In the genomic region with DNA sequence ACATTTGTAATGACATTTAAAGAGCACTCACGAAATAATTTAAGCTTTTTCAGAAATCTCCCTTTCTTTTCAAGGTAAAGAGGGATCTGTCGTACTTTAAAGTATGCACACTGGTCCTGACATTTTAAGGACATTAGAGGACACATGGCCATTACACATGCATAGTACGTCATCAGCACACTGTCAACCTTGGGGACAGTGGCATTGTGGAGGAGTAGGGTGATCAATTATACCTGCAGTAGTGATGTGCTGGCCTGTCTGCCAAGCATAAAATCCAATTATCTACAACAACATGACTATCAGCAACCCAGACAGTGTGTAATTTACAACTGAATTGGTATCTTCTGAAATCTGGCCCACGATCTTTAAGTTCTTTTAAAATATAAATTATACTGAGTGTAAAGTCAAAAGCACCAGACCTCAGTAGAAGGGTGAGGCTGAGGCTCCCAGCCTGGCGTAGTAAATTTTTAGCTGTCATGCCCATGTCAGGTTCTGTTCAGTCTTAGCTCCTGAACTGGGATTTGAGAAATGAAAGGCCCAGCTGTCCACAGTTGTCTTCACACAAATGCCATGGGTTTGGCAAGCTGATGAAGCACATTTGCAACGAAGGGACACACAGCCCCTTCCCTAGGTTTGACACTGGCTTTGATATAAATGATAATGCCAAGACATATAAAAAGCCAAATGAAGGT, we compare ENCODE assay signal across 17 mouse cellular contexts. TPM values are rescaled to one million over a fixed set of nuclear protein-coding genes. Genes with fewer than 3 reads are reported as not detected.
A peak's percentile ranks its signal among the peaks of the same experiment; 100 is the strongest.
DNase-seq lines count a peak whose midpoint lies in the region; ATAC-seq and TF ChIP-seq lines count a peak whose summit lies in the region.
"Had no signal": no experiment of that assay in that cellular context is flagged by ENCODE, and none has a peak within 500 bp of the region (broad histone marks: within the 10 kb centered on the region; RNA-seq: fewer than 3 reads in every experiment).

No protein-coding gene starts in this region.

- peaks cover 7% of the 10 kb centered on the region for H3K4me1 ChIP-seq in heart, embryonic 12.5 days (replicated peaks)
- H3K4me1 ChIP-seq in midbrain, embryonic 14.5 days (ENCODE audit: control insufficient read depth, insufficient read depth, low read length): peaks cover 12% of the 10 kb centered on the region
- peaks cover 5% of the 10 kb centered on the region; the same call in 1 of the 2 replicates for H3K4me1 ChIP-seq in midbrain, embryonic 11.5 days (ENCODE audit: control insufficient read depth, insufficient read depth, low read length)
- peaks cover 15% of the 10 kb centered on the region for H3K4me1 ChIP-seq in hindbrain, embryonic 13.5 days (replicated peaks)
- H3K4me1 ChIP-seq in neural tube, embryonic 15.5 days: peaks cover 11% of the 10 kb centered on the region
- H3K4me1 ChIP-seq: limb, embryonic 13.5 days had no signal

- no peak overlapping the region for H3K4me2 ChIP-seq in heart, embryonic 12.5 days
- no peak overlapping the region; the same call in 1 of the 2 replicates for H3K4me2 ChIP-seq in midbrain, embryonic 14.5 days (ENCODE audit: low read length)
- no peak overlapping the region for H3K4me2 ChIP-seq in midbrain, embryonic 11.5 days
- no peak overlapping the region for H3K4me2 ChIP-seq in hindbrain, embryonic 13.5 days
- H3K4me2 ChIP-seq in neural tube, embryonic 15.5 days: no peak overlapping the region
- H3K4me2 ChIP-seq: embryonic facial prominence, embryonic 12.5 days; limb, embryonic 13.5 days had no signal

- H3K27me3 ChIP-seq in heart, embryonic 12.5 days (replicated peaks): no peaks in the 10 kb centered on the region
- H3K27me3 ChIP-seq in midbrain, embryonic 14.5 days (ENCODE audit: control insufficient read depth, insufficient read depth, low read length): no peaks in the 10 kb centered on the region
- H3K27me3 ChIP-seq in midbrain, embryonic 11.5 days (ENCODE audit: control insufficient read depth, insufficient read depth, low read length): no peaks in the 10 kb centered on the region
- peaks cover 8% of the 10 kb centered on the region for H3K27me3 ChIP-seq in hindbrain, embryonic 13.5 days
- no peaks in the 10 kb centered on the region for H3K27me3 ChIP-seq in neural tube, embryonic 15.5 days (replicated peaks)
- H3K27me3 ChIP-seq: kidney, embryonic 15.5 days; limb, embryonic 13.5 days had no signal

- no peaks in the 10 kb centered on the region for H3K36me3 ChIP-seq in heart, embryonic 12.5 days
- no peaks in the 10 kb centered on the region for H3K36me3 ChIP-seq in midbrain, embryonic 14.5 days (ENCODE audit: control insufficient read depth, insufficient read depth, low read length)
- H3K36me3 ChIP-seq in midbrain, embryonic 11.5 days (ENCODE audit: control insufficient read depth, insufficient read depth, low read length): no peaks in the 10 kb centered on the region
- no peaks in the 10 kb centered on the region for H3K36me3 ChIP-seq in hindbrain, embryonic 13.5 days
- no peaks in the 10 kb centered on the region for H3K36me3 ChIP-seq in neural tube, embryonic 15.5 days
- H3K36me3 ChIP-seq: embryonic facial prominence, embryonic 12.5 days; heart, embryonic 13.5 days; kidney, embryonic 15.5 days; limb, embryonic 13.5 days had no signal

- ATAC-seq in heart, embryonic 12.5 days (ENCODE audit: insufficient number of reproducible peaks, low FRiP score): no peak
- no peak for ATAC-seq in midbrain, embryonic 14.5 days (ENCODE audit: low FRiP score, low TSS enrichment)
- ATAC-seq in midbrain, embryonic 11.5 days (ENCODE audit: low FRiP score): no peak
- ATAC-seq in hindbrain, embryonic 13.5 days (ENCODE audit: low FRiP score): peak; percentile 49
- ATAC-seq in neural tube, embryonic 15.5 days (ENCODE audit: low FRiP score): peak; percentile 31; the same call in 1 of the 2 replicates

- H3K9me3 ChIP-seq in heart, embryonic 12.5 days (replicated peaks): 0 out of 2 replicates have a peak, but pooled peaks cover 3% of the 10 kb centered on the region
- H3K9me3 ChIP-seq in midbrain, embryonic 14.5 days (ENCODE audit: control insufficient read depth, low read length): no peaks in the 10 kb centered on the region
- H3K9me3 ChIP-seq in midbrain, embryonic 11.5 days (ENCODE audit: control insufficient read depth, low read length): no peaks in the 10 kb centered on the region
- no peaks in the 10 kb centered on the region for H3K9me3 ChIP-seq in hindbrain, embryonic 13.5 days
- H3K9me3 ChIP-seq in neural tube, embryonic 15.5 days (replicated peaks): 0 out of 2 replicates have a peak, but pooled peaks cover 3% of the 10 kb centered on the region
- H3K9me3 ChIP-seq: embryonic facial prominence, embryonic 12.5 days; heart, embryonic 13.5 days; kidney, embryonic 15.5 days; limb, embryonic 13.5 days had no signal

- no peak overlapping the region for H3K9ac ChIP-seq in heart, embryonic 12.5 days
- H3K9ac ChIP-seq in midbrain, embryonic 14.5 days (replicated peaks; ENCODE audit: low read length): no peak overlapping the region
- no peak overlapping the region for H3K9ac ChIP-seq in midbrain, embryonic 11.5 days (ENCODE audit: low read length)
- H3K9ac ChIP-seq in hindbrain, embryonic 13.5 days: no peak overlapping the region
- H3K9ac ChIP-seq in neural tube, embryonic 15.5 days (replicated peaks): no peak overlapping the region
- H3K9ac ChIP-seq: embryonic facial prominence, embryonic 12.5 days; heart, embryonic 13.5 days; kidney, embryonic 15.5 days; limb, embryonic 13.5 days had no signal

- H3K4me3 ChIP-seq in heart, embryonic 12.5 days: no peak overlapping the region
- H3K4me3 ChIP-seq in midbrain, embryonic 14.5 days (replicated peaks; ENCODE audit: low read depth, low read length): no peak overlapping the region
- no peak overlapping the region for H3K4me3 ChIP-seq in midbrain, embryonic 11.5 days (ENCODE audit: low read depth, low read length)
- H3K4me3 ChIP-seq in hindbrain, embryonic 13.5 days: no peak overlapping the region
- H3K4me3 ChIP-seq in neural tube, embryonic 15.5 days (replicated peaks): no peak overlapping the region
- H3K4me3 ChIP-seq in gastrocnemius, adult 2 months: no peak overlapping the region
- H3K4me3 ChIP-seq: embryonic facial prominence, embryonic 12.5 days; heart, embryonic 13.5 days; kidney, embryonic 15.5 days; left cerebral cortex, adult 2 months; limb, embryonic 13.5 days had no signal

- TF ChIP-seq CTCF in gastrocnemius, adult 2 months (IDR thresholded peaks at IDR 0.05): no peak

- intact Hi-C loops in gastrocnemius, adult 2 months (cut with DNase I): no loop called here

- no peak overlapping the region for H3K27ac ChIP-seq in heart, embryonic 12.5 days (ENCODE audit: poor library complexity, severe bottlenecking)
- peak overlapping the region; percentile 52; the same call in 1 of the 2 replicates for H3K27ac ChIP-seq in midbrain, embryonic 14.5 days (replicated peaks; ENCODE audit: low read depth, low read length)
- no peak overlapping the region for H3K27ac ChIP-seq in midbrain, embryonic 11.5 days (ENCODE audit: low read depth, low read length)
- peak overlapping the region; percentile 64 for H3K27ac ChIP-seq in hindbrain, embryonic 13.5 days
- H3K27ac ChIP-seq in neural tube, embryonic 15.5 days (replicated peaks): no peak overlapping the region; the same call in 1 of the 2 replicates
- H3K27ac ChIP-seq in gastrocnemius, adult 2 months: no peak overlapping the region
- H3K27ac ChIP-seq: embryonic facial prominence, embryonic 12.5 days; heart, embryonic 13.5 days; kidney, embryonic 15.5 days; left cerebral cortex, adult 2 months; limb, embryonic 13.5 days; macrophage had no signal

- WGBS in heart, embryonic 12.5 days: 66% methylated on average over 6 of the region's 6 CpGs
- WGBS in midbrain, embryonic 14.5 days: 34% methylated on average over 6 of the region's 6 CpGs
- 71% methylated on average over 6 of the region's 6 CpGs for WGBS in midbrain, embryonic 11.5 days
- 44% methylated on average over 6 of the region's 6 CpGs for WGBS in hindbrain, embryonic 13.5 days
- WGBS in neural tube, embryonic 15.5 days: 51% methylated on average over 6 of the region's 6 CpGs

- peak; percentile 36 for DNase-seq in heart, adult 11 months
- DNase-seq in midbrain, embryonic 14.5 days: no peak
- no peak for DNase-seq in midbrain, embryonic 11.5 days (ENCODE audit: low spot score, missing footprints)
- no peak for DNase-seq in cerebellum, postnatal 10 days
- no peak for DNase-seq in gastrocnemius, adult 2 months
- DNase-seq: cerebellum, adult 11 months; gastrocnemius, postnatal 25 days; right cerebral cortex, postnatal 4 days had no signal

RNA-seq across cellular contexts. Expression of a gene that starts 20.7 kb away (rescaled TPM):
- 0.27 and 0.28 TPM in 2 replicates for polyA plus RNA-seq in heart, embryonic 12.5 days (2016; fragmentation: Nextera tagmentation; extraction: Ambion mirVana)
- 6.3 and 8.3 TPM in 2 replicates for polyA plus RNA-seq in midbrain, embryonic 14.5 days (2014; fragmentation: Nextera tagmentation; extraction: Ambion mirVana)
- 0.63 and 0.66 TPM in 2 replicates for polyA plus RNA-seq in midbrain, embryonic 11.5 days (2014; fragmentation: Nextera tagmentation; extraction: Ambion mirVana)
- 3.3 and 4.4 TPM in 2 replicates for polyA plus RNA-seq in hindbrain, embryonic 13.5 days (2015; fragmentation: Nextera tagmentation; extraction: Ambion mirVana)
- 9.0 and 9.8 TPM in 2 replicates for polyA plus RNA-seq in neural tube, embryonic 15.5 days (2015; fragmentation: Nextera tagmentation; extraction: Ambion mirVana)
- under 1 TPM; 0.08 to 0.39 TPM for total RNA-seq in gastrocnemius, adult 2 months (2021)
- polyA plus RNA-seq: macrophage had no signal

RNA-seq across cellular contexts. Expression of a gene that starts 57.4 kb away (rescaled TPM):
- 13.2 and 13.6 TPM in 2 replicates for polyA plus RNA-seq in heart, embryonic 12.5 days (2016; fragmentation: Nextera tagmentation; extraction: Ambion mirVana)
- polyA plus RNA-seq in midbrain, embryonic 14.5 days (2014; fragmentation: Nextera tagmentation; extraction: Ambion mirVana): 43.7 and 56.6 TPM in 2 replicates
- polyA plus RNA-seq in midbrain, embryonic 11.5 days (2014; fragmentation: Nextera tagmentation; extraction: Ambion mirVana): 35.9 and 37.0 TPM in 2 replicates
- 45.7 TPM in 2 replicates for polyA plus RNA-seq in hindbrain, embryonic 13.5 days (2015; fragmentation: Nextera tagmentation; extraction: Ambion mirVana)
- 40.2 and 46.7 TPM in 2 replicates for polyA plus RNA-seq in neural tube, embryonic 15.5 days (2015; fragmentation: Nextera tagmentation; extraction: Ambion mirVana)
- total RNA-seq in gastrocnemius, adult 2 months (2021): 1 to 10 TPM; 2.7 to 3.6 TPM

RNA-seq across cellular contexts. Expression of a gene that starts 59.7 kb away (rescaled TPM):
- 30.5 and 34.1 TPM in 2 replicates for polyA plus RNA-seq in heart, embryonic 12.5 days (2016; fragmentation: Nextera tagmentation; extraction: Ambion mirVana)
- 30.3 and 31.4 TPM in 2 replicates for polyA plus RNA-seq in midbrain, embryonic 14.5 days (2014; fragmentation: Nextera tagmentation; extraction: Ambion mirVana)
- polyA plus RNA-seq in midbrain, embryonic 11.5 days (2014; fragmentation: Nextera tagmentation; extraction: Ambion mirVana): 35.0 and 37.2 TPM in 2 replicates
- 36.1 TPM in 2 replicates for polyA plus RNA-seq in hindbrain, embryonic 13.5 days (2015; fragmentation: Nextera tagmentation; extraction: Ambion mirVana)
- polyA plus RNA-seq in neural tube, embryonic 15.5 days (2015; fragmentation: Nextera tagmentation; extraction: Ambion mirVana): 36.8 and 38.3 TPM in 2 replicates
- 1 to 10 TPM; 1.4 to 3.8 TPM for total RNA-seq in gastrocnemius, adult 2 months (2021)

Comparison
In these comparisons a context has a peak if more than half of its experiments do, and no peak if none do; other contexts are left out.
1. H3K27ac ChIP-seq: peak in midbrain, embryonic 14.5 days (single experiment) and hindbrain, embryonic 13.5 days (single experiment); none in heart, embryonic 12.5 days (single experiment), midbrain, embryonic 11.5 days (single experiment), neural tube, embryonic 15.5 days (single experiment) and gastrocnemius, adult 2 months (single experiment).
2. ATAC-seq: peak in hindbrain, embryonic 13.5 days (single experiment) and neural tube, embryonic 15.5 days (single experiment); none in heart, embryonic 12.5 days (single experiment), midbrain, embryonic 14.5 days (single experiment) and midbrain, embryonic 11.5 days (single experiment).